Mouse (Mus musculus): ENCODE measurements around the gene Acap2. TPM values are rescaled to one million over a fixed set of nuclear protein-coding genes. Genes with fewer than 3 reads are reported as not detected.

The Acap2 gene
- total and polyA plus RNA-seq, 3 experiments = 17.2 to 19.1 TPM; not detected in 1

GRCm38 (mm10) chr16:31121612-31122011, 79.4 kb downstream of the Acap2 start:
- Histone ChIP-seq H3K79me2 (ENCODE audit: control insufficient read depth, insufficient read depth, low read length, poor library complexity) (no peaks in the 10 kb centered on the region), H3K9me3 (replicated peaks; ENCODE audit: insufficient read depth, low read length) (no peaks in the 10 kb centered on the region), H3K4me3 (ENCODE audit: control insufficient read depth in 1 of 2, insufficient read depth in 1 of 2, low read depth in 2 of 2, low read length in 2 of 2) (no peak overlapping the region), H3K27me3 (ENCODE audit: control insufficient read depth in 1 of 2, insufficient read depth in 2 of 2, low read length in 2 of 2) (no peaks in the 10 kb centered on the region), H3K9ac (ENCODE audit: control insufficient read depth, low read depth, low read length, poor library complexity, severe bottlenecking) (no peak overlapping the region), H3K36me3 (ENCODE audit: control insufficient read depth in 1 of 2, insufficient read depth in 2 of 2, low read length in 2 of 2) (peaks cover 2 to 12% of the 10 kb centered on the region in 2 experiments; a peak in 3 of 4 replicates), H3K4me1 (ENCODE audit: control insufficient read depth in 1 of 2, insufficient read depth in 2 of 2, low read length in 2 of 2) (peaks cover 2 to 8% of the 10 kb centered on the region in 2 experiments; a peak in 3 of 4 replicates), H3K27ac (ENCODE audit: control insufficient read depth, low read depth, low read length) (no peak overlapping the region)
- TF ChIP-seq SMC3 (IDR thresholded peaks at IDR 0.05; ENCODE audit: low read depth, low read length) (no peak), ELF1 (IDR thresholded peaks at IDR 0.05; ENCODE audit: low read depth, low read length) (no peak), MYC (IDR thresholded peaks at IDR 0.05; ENCODE audit: low read depth, low read length) (no peak), TCF12 (IDR thresholded peaks at IDR 0.05; ENCODE audit: low read depth, low read length) (no peak), TAL1 (IDR thresholded peaks at IDR 0.05; ENCODE audit: low read length) (no peak), NELFE (IDR thresholded peaks at IDR 0.05; ENCODE audit: low read depth, low read length) (no peak), MAX (IDR thresholded peaks at IDR 0.05; ENCODE audit: low read length) (no peak), GABPA (IDR thresholded peaks at IDR 0.05; ENCODE audit: low read depth, low read length) (no peak), HCFC1 (IDR thresholded peaks at IDR 0.05; ENCODE audit: low read depth, low read length) (no peak), E2F4 (IDR thresholded peaks at IDR 0.05; ENCODE audit: borderline replicate concordance, low read depth, low read length) (no peak)
- no peak for DNase-seq (ENCODE audit: low read depth, low spot score)

GRCm38 (mm10) chr16:31113596-31113995, 87.4 kb downstream of the Acap2 start:
- Histone ChIP-seq H3K36me3 (ENCODE audit: control insufficient read depth in 1 of 2, insufficient read depth in 2 of 2, low read length in 2 of 2) (peaks cover 0 to 23% of the 10 kb centered on the region in 2 experiments; a peak in 2 of 4 replicates), H3K9me3 (replicated peaks; ENCODE audit: insufficient read depth, low read length) (no peaks in the 10 kb centered on the region), H3K79me2 (ENCODE audit: control insufficient read depth, insufficient read depth, low read length, poor library complexity) (no peaks in the 10 kb centered on the region), H3K27ac (ENCODE audit: control insufficient read depth, low read depth, low read length) (no peak overlapping the region), H3K27me3 (ENCODE audit: control insufficient read depth in 1 of 2, insufficient read depth in 2 of 2, low read length in 2 of 2) (no peaks in the 10 kb centered on the region), H3K9ac (ENCODE audit: control insufficient read depth, low read depth, low read length, poor library complexity, severe bottlenecking) (no peak overlapping the region), H3K4me3 (ENCODE audit: control insufficient read depth in 1 of 2, insufficient read depth in 1 of 2, low read depth in 2 of 2, low read length in 2 of 2) (no peak overlapping the region), H3K4me1 (ENCODE audit: control insufficient read depth in 1 of 2, insufficient read depth in 2 of 2, low read length in 2 of 2) (no peaks in the 10 kb centered on the region)
- TF ChIP-seq POLR2A (IDR thresholded peaks at IDR 0.05; ENCODE audit: control insufficient read depth in 1 of 2, insufficient read depth in 1 of 2, low read depth in 1 of 2, low read length in 2 of 2, poor library complexity in 1 of 2) (no peak), HCFC1 (IDR thresholded peaks at IDR 0.05; ENCODE audit: low read depth, low read length) (no peak), CTCF (IDR thresholded peaks at IDR 0.05 in 2 of 3, conservative IDR thresholded peaks at IDR 0.05 in 1 of 3; ENCODE audit: control insufficient read depth in 1 of 3, insufficient read depth in 1 of 3, low read depth in 2 of 3, low read length in 3 of 3, poor library complexity in 1 of 3, severe bottlenecking in 1 of 3) (no peak), MEF2A (IDR thresholded peaks at IDR 0.05; ENCODE audit: extremely low read depth, insufficient replicate concordance, low read depth, low read length, poor library complexity, severe bottlenecking) (no peak), ZMIZ1 (IDR thresholded peaks at IDR 0.05; ENCODE audit: low read depth, low read length) (no peak), ZKSCAN1 (IDR thresholded peaks at IDR 0.05; ENCODE audit: low read depth, low read length) (no peak), SMC3 (IDR thresholded peaks at IDR 0.05; ENCODE audit: low read depth, low read length) (no peak), TBP (IDR thresholded peaks at IDR 0.05; ENCODE audit: low read depth, low read length) (no peak), MAZ (IDR thresholded peaks at IDR 0.05; ENCODE audit: low read depth, low read length) (no peak), MYC (IDR thresholded peaks at IDR 0.05; ENCODE audit: low read depth, low read length) (no peak), BHLHE40 (IDR thresholded peaks at IDR 0.05; ENCODE audit: borderline replicate concordance, low read depth, low read length) (no peak), ELF1 (IDR thresholded peaks at IDR 0.05; ENCODE audit: low read depth, low read length) (no peak), MYB (IDR thresholded peaks at IDR 0.05; ENCODE audit: low read depth, low read length) (no peak), POLR2AphosphoS2 (IDR thresholded peaks at IDR 0.05; ENCODE audit: low read length) (no peak), NRF1 (IDR thresholded peaks at IDR 0.05; ENCODE audit: insufficient read depth, low read depth, low read length, poor library complexity, severe bottlenecking) (no peak)
- no peak for DNase-seq (ENCODE audit: low read depth, low spot score)
